Mouse (Mus musculus) brown adipose tissue, adult 24 weeks (tissue): ENCODE results near the gene Acads. TPM values are rescaled to one million over a fixed set of nuclear protein-coding genes. Genes with fewer than 3 reads are reported as not detected.
"Not testable (repeated sequence)": the region's sequence is repeated elsewhere in the genome, so short reads cannot be mapped to it uniquely, and the experiment has no call there.

Experiments
- H3K27ac ChIP-seq: fragments of 200-500 bp; replicated peaks from 2 replicates; pipeline ENCODE4 v1.5.1; 2012; ENCODE audit warnings: low read depth, mild to moderate bottlenecking, low read length
- H3K4me1 ChIP-seq: fragments of 200-500 bp; 2 replicates; pipeline ENCODE4 v1.6.1; 2012; ENCODE audit warnings: low read length, mixed read lengths; ENCODE audit not compliant: control insufficient read depth, insufficient read depth, insufficient read length
- H3K4me3 ChIP-seq: fragments of 200-500 bp; 2 replicates; pipeline ENCODE4 v1.5.1; 2012; ENCODE audit warnings: low read depth, mild to moderate bottlenecking, low read length, moderate library complexity; ENCODE audit not compliant: insufficient read depth
- polyA plus RNA-seq: library from polyadenylated mRNA; stranded (reverse); fragments of >200 nt; gene quantifications from 2 replicates; pipeline ENCODE4 v1.2.4, GENCODE M21; 2012; ENCODE audit not compliant: missing spikeins, insufficient read depth, insufficient read length

Acads gene
- polyA plus RNA-seq, 1 experiment, result 345 TPM

DNA sequence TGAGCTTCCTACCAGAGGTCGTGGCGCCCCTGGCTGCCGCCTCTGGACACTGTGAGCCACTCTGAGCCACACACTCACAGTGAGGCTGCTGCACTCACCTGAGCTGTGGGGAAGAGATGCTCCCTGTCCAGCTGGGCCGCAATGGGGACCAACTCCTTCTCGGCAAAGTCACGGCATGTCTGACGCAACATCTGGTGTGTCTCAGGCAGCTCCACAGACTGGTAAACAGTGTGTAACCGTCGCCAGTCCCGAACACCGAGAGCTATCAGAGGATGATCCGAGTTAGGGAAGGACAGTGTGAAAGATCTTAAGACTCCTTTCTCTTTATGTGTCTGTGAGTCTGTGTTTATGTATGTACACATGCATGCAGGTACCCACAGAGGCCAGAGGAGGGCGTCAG is 1.7 kb downstream of the Acads start:
- H3K27ac ChIP-seq, result no peak overlapping the region
- H3K4me1 ChIP-seq, result peaks cover 4% of the 10 kb centered on the region; the same call in 1 of the 2 replicates
- no peak overlapping the region for H3K4me3 ChIP-seq

DNA sequence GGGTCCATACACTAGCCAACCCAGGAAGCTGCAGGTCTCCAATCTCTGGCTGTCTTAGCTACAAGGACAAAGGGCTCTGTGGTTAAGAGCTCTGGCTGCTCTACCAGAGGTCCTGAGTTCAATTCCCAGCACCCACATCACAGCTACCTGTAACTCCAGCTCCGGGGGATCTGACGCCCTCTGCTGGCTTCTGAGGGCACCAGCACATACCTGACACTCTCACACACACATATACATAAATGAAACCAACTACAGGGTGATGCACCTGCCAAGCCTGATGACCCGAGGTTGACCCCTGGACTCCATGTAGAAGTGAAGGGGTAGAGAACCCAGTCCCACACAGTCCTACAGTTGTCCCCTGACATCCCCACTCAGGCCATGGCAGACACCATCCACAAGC is 2.7 kb downstream of the Acads start:
- H3K4me3 ChIP-seq, result no peak overlapping the region
- H3K27ac ChIP-seq, result no peak overlapping the region
- H3K4me1 ChIP-seq, result peaks cover 4% of the 10 kb centered on the region; the same call in 1 of the 2 replicates

DNA sequence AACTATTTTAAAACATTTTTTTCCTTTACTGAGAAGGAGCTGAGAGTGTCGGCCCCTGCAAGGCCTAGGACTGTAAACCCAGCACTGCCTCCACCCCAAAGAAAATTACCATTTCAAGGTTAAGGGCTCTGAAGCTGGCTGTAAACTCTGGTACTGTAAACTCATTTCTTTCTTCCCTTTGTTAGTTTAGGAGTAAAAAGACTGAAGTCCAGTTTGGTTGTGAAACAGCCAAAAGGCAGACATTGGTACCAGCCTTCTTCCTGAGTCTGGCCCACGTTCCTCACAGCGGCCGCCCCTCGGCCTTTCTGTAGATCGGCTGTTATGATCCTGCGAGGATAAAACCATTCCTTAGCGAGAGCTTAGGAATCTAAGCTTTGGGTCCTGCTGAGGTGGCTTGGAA is 4.6 kb downstream of the Acads start:
- Histone ChIP-seq H3K4me1 (peaks cover 4% of the 10 kb centered on the region; the same call in 1 of the 2 replicates), H3K4me3 (no peak overlapping the region), H3K27ac (no peak overlapping the region)

DNA sequence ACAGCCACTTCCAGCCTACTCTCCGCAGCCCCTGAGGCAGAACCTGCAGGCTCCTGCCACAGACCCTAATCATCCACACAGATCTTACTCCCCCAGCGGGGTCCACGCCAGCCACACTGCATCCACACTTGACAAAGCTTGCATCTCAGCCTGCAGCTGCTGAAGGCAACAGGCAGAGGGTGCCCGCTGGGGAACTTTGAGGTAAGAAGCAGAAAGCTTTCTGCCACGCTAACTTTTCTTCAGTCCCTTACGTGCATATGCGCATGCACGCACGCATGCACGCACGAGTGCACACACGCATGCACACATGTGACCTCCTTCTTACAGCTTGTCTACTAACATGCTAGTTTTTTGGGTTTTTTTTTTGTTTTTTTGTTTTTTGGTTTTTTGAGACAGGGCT is 5.9 kb downstream of the Acads start:
- Histone ChIP-seq H3K27ac (no peak overlapping the region), H3K4me1 (0 out of 2 replicates have a peak, but pooled peaks cover 4% of the 10 kb centered on the region), H3K4me3 (no peak overlapping the region)

DNA sequence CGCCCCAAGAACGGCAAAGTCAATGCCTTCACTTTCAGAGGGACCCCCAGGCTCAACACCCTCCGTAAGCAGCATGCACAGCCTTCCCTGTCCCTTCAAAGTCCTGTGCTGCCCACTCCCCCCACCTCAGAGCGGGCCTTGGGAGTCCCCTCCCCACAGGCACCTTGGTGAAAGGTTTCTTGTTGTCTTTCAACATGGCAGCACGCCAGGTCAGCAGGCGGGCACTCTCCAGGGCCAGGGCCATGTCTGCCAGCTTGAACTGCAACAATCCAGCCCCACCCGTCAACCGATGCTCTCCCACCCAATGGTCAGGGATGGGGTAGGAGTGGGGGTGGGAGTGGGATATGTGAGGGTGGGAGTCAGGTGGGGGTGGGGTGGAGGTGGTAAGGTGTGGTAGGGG is 8.0 kb downstream of the Acads start:
- H3K4me1 ChIP-seq, result no peaks in the 10 kb centered on the region
- no peak overlapping the region for H3K27ac ChIP-seq
- H3K4me3 ChIP-seq, result no peak overlapping the region

DNA sequence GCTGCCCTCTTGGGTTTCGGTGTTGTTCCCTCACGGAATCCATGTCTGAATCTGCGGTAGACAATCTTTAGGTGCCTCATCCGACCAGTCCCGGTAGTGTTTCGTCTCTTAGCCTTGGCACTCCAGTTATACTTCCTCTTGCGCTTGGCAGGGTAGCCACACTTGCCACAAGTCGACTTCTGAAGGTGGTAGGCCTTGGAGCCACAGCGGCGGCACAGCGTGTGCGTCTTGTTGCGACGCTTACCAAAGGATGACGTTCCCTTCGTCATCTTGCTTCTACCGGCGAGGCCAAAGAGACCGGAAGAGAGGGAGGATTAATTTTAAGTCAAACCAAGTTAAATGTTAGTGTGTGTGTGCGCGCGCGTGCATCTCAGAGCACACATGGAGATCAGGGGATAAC is 15.9 kb downstream of the Acads start:
- H3K27ac ChIP-seq, H3K4me1 ChIP-seq, H3K4me3 ChIP-seq: not testable (repeated sequence)

DNA sequence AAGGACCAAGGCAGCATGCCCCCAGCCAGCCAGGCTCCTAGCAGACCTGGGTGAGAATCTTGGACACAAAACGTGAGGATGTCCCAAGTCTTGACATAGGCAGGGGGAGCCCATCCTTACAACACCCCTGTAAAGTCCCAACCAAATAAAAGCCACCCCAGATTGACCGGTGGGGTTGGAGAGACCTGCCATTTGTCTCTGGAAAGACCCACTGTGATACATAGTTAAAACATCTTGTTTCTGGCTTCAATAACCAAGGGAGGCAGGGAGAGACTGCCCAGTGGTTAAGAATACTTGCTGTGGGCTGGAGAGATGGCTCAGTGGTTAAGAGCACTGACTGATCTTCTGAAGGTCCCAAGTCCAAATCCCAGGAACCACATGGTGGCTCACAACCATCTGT is 16.9 kb downstream of the Acads start:
- no peak overlapping the region for H3K4me3 ChIP-seq
- peaks cover 6% of the 10 kb centered on the region for H3K4me1 ChIP-seq
- no peak overlapping the region for H3K27ac ChIP-seq

DNA sequence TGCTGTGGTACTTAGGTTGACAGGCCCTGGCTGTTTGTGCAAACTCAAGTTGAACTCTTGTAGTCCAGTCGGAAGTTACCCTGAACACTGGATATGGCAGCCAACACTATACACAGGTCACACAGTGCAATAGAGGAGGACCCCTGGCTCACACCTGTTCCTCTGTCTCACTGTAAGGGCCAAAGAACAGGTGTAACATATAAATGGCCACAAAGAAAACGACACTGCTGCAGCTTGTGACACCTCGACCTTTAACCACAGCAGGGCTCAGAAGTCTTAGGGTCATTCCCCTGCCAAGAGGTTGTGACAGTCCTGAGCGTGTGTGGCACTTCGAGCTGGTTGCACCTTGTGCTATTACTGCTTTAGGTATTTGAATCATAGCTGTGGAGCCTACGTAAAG is 18.7 kb downstream of the Acads start:
- Histone ChIP-seq H3K4me3 (no peak overlapping the region), H3K4me1 (peaks cover 6% of the 10 kb centered on the region), H3K27ac (peak overlapping the region; percentile 68)

DNA sequence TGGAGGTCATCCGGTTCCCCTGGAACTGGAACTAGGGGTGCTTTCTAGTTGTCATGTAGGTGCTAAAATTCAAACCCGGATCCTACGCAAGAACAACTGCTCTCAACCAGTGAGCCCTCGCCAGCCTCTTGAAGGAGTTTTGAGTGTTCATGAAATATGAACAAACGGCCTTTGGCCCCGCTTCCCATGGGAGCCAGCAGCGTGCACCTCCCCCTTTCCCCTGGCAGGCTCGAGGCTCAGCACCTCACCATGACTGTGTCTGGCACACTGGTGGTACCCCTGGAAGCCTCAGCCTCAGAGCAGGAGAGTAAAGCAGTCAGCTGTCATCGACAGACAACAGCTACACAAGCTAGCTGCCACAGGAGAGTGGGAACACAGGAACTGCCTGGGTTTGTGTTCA is 19.2 kb downstream of the Acads start:
- H3K4me1 ChIP-seq, result peaks cover 6% of the 10 kb centered on the region
- peak overlapping the region; percentile 68 for H3K27ac ChIP-seq
- H3K4me3 ChIP-seq, result no peak overlapping the region

DNA sequence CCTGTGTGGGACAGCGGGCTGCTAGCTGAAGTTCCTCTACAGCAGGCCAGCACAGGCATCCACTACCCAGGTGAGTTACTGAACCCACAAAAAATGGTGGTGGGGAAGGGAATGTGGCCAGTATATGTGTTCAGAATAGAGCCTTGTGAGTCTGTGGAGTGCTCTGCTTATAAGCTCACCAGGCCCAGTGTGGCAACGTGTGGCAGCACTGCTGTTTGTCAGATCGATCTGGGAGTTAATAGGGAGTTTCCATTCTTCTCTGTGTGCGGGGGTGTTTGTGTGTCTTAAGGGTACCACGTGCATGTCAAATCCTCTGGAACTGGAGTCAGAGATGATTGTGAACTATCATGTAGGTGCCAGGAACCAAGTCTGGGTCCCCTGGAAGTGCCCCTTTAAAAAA is 19.6 kb downstream of the Acads start:
- Histone ChIP-seq H3K27ac (0 out of 2 replicates have a peak overlapping the region, but pooled peaks have one; percentile 4), H3K4me1 (peaks cover 6% of the 10 kb centered on the region), H3K4me3 (no peak overlapping the region)

DNA sequence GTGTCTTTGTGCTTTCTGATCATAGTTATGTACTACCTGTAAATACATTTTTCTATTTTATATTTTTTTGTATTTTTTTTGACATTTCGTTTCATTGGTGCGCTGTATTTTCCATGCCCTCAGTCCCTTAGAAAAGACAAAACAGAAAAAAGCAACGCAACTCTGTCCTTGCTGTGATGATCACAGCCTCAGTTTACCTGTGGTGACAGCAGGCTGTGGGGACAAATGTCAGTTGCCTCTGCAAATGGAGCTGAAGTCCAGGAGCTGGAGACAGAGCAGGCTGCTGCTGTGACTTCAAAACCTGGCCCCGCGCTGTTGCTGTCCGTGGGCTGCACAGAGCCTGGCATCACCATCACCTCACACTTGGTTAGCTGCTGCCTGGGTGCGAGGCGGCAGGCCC is 21.0 kb downstream of the Acads start, which contains the start of gene Gm10401:
Gm10401 (minus strand) TSS at position 101 of the 400 bp plus-strand sequence.
- Histone ChIP-seq H3K4me1 (peaks cover 6% of the 10 kb centered on the region), H3K27ac (no peak within 1 kb of the TSS), H3K4me3 (no peak within 1 kb of the TSS)

DNA sequence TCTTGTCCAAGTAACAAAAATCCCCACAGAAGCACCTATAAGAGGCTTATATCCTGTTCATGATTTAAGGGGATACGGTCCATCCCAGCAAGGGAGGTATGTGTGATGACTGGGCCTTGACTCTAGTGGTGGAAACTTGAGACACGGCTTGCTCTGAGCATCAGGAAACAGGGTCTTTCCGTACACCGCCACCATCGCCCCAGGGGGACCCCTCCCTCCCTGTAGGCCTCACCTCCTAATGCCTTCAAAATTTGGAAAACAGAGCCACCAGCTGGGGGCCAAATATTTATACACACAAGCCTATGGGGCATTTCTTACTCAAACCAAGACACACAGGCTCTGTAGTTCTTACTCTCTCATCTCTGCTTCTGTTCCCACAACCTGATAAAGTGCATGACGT is 27.4 kb downstream of the Acads start:
- H3K4me1 ChIP-seq, result no peaks in the 10 kb centered on the region
- no peak overlapping the region for H3K27ac ChIP-seq
- H3K4me3 ChIP-seq, result no peak overlapping the region

DNA sequence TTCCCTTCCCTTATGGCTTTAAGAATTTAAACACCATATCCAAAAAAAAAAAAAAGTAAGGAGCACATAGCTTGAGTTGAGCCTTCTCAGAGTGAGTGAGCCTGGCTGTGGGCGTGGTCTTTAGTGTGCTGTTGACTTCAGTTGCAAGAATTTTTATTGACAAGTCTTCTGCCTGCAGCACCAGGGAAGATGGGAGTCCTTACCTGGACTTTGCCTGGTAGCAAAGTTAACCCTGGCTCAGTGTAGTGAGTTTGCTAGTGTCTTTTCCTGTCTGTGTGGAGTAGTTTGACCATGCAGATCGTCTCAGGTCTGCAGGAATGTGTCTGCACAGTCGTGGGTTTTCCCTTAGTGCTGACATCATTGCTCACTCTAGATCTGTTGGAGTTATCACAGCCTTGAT is 28.1 kb downstream of the Acads start:
- H3K27ac ChIP-seq, result no peak overlapping the region
- no peaks in the 10 kb centered on the region for H3K4me1 ChIP-seq
- no peak overlapping the region for H3K4me3 ChIP-seq

DNA sequence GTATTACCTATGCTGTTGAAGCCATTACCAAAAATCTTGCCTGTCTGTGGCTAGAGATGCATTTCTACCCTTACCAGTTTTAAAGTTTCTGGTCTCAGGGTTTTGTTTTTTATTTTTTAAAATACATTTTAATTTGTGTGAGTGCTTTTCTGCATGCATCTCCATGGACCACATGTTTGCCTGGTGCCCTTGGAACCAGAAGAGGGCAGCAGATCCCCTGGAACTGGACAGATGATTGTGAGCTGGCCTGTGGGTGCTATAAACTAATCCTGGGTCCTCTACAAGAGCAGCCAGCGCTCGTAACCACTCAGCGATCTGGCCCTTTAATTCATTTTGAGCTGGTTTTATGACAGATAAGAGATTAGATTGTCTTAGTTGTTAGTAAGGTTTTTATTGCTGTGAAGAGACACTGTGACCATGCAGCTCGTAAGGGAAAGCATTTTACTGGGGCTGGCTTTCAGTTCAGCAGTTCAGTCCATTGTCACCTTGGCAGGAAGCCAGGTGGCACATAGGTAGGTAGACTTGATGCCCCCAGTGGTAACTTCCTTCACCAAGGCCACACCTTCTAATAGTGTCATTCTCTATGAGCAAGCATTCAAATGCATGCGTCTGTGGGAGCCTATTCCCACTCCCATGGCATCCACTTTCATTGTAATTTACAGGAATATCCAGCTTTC is 29.4 kb downstream of the Acads start:
- H3K4me1 ChIP-seq, result no peaks in the 10 kb centered on the region
- H3K4me3 ChIP-seq, result no peak overlapping the region
- H3K27ac ChIP-seq, result no peak overlapping the region

DNA sequence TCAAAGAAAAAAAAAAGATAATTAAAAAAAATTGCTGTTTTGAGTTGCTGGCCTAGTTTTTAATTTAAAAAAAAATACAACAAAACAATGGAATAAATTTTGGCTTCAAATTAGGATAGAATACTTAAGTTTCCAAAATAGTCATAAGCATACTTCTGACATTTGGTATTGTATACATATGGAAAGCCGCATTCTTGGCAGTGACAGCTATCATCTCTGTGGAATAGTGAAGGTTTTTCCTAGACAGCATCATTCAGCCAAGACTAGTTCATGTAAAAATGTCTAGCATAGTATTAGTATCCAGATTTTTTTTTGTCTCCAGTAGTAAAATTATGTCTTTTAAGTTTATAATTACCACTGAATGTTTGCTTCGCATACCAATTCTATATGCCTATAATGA is 33.5 kb downstream of the Acads start:
- no peaks in the 10 kb centered on the region for H3K4me1 ChIP-seq
- H3K4me3 ChIP-seq, result no peak overlapping the region
- no peak overlapping the region for H3K27ac ChIP-seq

DNA sequence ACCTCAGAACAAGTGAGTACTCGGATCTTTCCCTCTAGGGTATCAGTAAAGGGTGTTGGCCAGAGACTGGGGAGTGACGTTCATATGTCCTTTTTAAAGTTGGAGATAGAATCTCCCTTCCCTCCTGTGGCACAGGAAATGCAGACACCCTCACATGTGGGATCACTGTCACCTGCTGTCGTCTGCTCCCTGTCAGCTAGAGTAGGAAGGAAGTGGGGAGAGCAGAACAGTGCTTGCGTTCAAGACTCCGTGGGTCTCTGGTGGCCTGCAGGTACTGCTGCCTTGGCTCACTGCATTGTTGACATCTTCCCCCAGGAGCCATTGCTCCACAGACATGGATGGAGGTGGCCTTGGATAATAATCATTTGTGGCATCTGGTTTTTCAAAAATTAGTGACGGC is 35.7 kb downstream of the Acads start:
- no peaks in the 10 kb centered on the region for H3K4me1 ChIP-seq
- H3K4me3 ChIP-seq, result no peak overlapping the region
- H3K27ac ChIP-seq, result no peak overlapping the region
